Mouse (Mus musculus) small intestine, adult 2 months (tissue): Measurements from ENCODE around the gene Spcs2. TPM values are rescaled to one million over a fixed set of nuclear protein-coding genes. Genes with fewer than 3 reads are reported as not detected.

ENCODE experiments used
- H3K27ac ChIP-seq: fragments of 200-500 bp; 2 replicates; pipeline ENCODE4 v1.5.1; 2012; ENCODE audit warnings: low read depth, low read length, control low read depth, inconsistent platforms; ENCODE audit not compliant: insufficient read depth
- H3K27me3 ChIP-seq: fragments of 200-500 bp; 2 replicates; pipeline ENCODE4 v1.6.1; 2012; ENCODE audit warnings: mild to moderate bottlenecking, moderate library complexity, low read length, inconsistent platforms; ENCODE audit not compliant: control insufficient read depth, insufficient read depth
- H3K36me3 ChIP-seq: fragments of 200-500 bp; 2 replicates; pipeline ENCODE4 v1.6.1; 2012; ENCODE audit warnings: mild to moderate bottlenecking, low read length, control low read depth, inconsistent platforms; ENCODE audit not compliant: control insufficient read depth, insufficient read depth
- H3K4me1 ChIP-seq: fragments of 200-500 bp; 2 replicates; pipeline ENCODE4 v1.6.1; 2012; ENCODE audit warnings: low read length, inconsistent platforms, mixed read lengths; ENCODE audit not compliant: control insufficient read depth, insufficient read depth, insufficient read length
- H3K4me3 ChIP-seq: fragments of 200-500 bp; 2 replicates; pipeline ENCODE4 v1.5.1; 2012; ENCODE audit warnings: low read depth, mild to moderate bottlenecking, control low read depth, inconsistent platforms, low read length, moderate library complexity
- CTCF ChIP-seq: fragments of 200-500 bp; IDR thresholded peaks from 2 replicates; pipeline ENCODE4 v1.5.1; 2012; ENCODE audit warnings: low read depth, mild to moderate bottlenecking, control low read depth, inconsistent platforms, low read length, moderate library complexity, mixed read lengths; ENCODE audit not compliant: insufficient replicate concordance, insufficient read length; ENCODE audit errors: extremely low read depth
- POLR2A ChIP-seq: fragments of 200-500 bp; IDR thresholded peaks from 2 replicates; pipeline ENCODE4 v1.6.1; 2012; ENCODE audit warnings: low read depth, mild to moderate bottlenecking, control low read depth, inconsistent platforms, low read length, moderate library complexity
- WGBS: fragments of 180-500 bp; shearing (Covaris S2); methylation state at CpG from one replicate; pipeline ENCODE4 v1.1.7; 2018; 5-methylcytosine and 5-hydroxymethylcytosine counted together
- polyA plus RNA-seq: library from polyadenylated mRNA; depleted of rRNA; stranded (reverse); fragments of >200 nt; gene quantifications from 2 replicates; pipeline ENCODE4 v1.2.3, GENCODE M21; 2012

The Spcs2 gene
- polyA plus RNA-seq, 1 experiment = 12.0 TPM

DNA sequence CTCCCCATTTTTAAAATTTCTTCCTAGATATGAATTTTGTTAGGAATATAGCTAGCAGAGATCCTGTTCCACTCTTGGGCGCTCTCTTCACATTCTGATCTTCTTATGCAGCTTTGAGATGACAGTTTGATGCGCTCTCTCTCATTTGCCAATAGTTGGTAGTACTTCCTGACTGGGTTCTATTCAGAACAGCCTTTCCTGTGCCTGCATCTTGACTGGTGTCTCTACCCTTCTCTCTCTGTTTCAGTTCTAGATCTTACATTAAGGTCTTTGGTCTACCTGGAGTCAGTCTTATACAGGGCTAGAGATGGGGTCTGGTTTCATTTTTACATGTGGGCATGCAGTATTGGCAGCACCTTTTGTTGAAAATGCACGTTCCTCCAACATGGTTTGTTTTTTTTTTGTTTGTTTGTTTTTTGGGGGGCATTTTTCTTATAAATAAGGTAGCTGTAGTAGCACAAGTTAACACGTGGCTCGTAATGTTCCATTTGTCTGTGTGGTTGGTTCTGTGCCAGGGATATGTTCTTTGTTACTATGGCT is 28.9 kb downstream of the Spcs2 start:
- Histone ChIP-seq H3K4me1 (peaks cover 9% of the 10 kb centered on the region; the same call in 1 of the 2 replicates), H3K27ac (no peak overlapping the region), H3K36me3 (peaks cover 12% of the 10 kb centered on the region), H3K4me3 (no peak overlapping the region), H3K27me3 (no peaks in the 10 kb centered on the region)
- WGBS = 81% methylated on average over 5 of the region's 5 CpGs
- TF ChIP-seq CTCF = no peak
- no peak for TF ChIP-seq POLR2A

DNA sequence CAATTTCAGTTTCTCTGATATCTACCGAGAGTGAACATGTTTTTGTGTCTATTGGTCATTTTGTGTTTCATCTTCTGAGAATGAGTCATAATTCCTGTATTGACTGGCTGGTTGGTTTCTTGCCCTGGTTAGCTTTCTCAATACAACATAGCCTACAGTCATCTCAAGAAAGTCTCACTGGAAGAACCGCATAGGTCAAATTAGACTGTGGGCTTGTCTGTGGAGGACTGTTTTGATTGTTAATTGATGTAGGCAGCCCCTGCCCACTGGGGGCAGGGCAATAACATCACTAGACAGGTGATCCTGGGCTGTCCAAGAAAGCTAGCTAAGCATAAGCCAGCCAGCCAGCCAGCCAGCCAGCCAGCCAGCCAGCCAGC is 29.4 kb downstream of the Spcs2 start:
- Histone ChIP-seq H3K27ac (no peak overlapping the region), H3K36me3 (peaks cover 8% of the 10 kb centered on the region), H3K4me1 (peaks cover 9% of the 10 kb centered on the region; the same call in 1 of the 2 replicates), H3K4me3 (no peak overlapping the region), H3K27me3 (no peaks in the 10 kb centered on the region)
- WGBS = 68% methylated on average over 2 of the region's 2 CpGs
- TF ChIP-seq POLR2A (no peak), CTCF (no peak)

DNA sequence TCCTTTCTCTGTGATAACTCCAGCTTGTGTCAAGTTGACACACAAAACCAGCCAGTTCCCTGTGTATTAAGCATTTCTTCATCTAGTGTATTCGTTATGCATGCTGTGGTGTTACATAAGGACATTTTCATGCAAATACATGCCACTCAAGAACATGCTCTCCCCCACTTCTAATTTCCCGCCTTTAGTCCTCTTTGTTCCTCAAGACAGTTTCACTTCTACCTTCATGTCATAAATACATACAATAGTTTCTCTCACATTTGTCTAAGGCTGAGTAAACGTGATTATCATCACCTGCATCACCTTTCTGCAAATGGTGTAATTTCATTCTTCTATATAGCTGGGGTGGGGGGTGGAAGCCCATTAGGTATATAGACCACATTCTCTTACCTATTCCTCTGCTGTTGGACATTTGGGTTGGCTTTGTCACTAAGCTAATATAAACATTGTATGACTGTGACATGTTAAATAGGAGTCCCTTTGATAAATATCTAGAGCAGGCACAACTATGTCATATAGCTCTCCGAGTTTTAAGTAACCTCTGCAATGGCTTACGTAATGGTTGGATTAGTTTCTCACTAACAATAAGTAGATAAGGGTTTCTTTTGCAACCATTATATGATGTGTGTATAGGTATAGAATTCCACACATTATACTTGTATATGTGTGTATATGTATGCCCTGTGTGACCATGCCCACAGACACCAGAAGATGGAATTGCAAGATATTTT is 30.0 kb downstream of the Spcs2 start:
- Histone ChIP-seq H3K36me3 (peaks cover 5% of the 10 kb centered on the region), H3K4me1 (peaks cover 8% of the 10 kb centered on the region; the same call in 1 of the 2 replicates), H3K27me3 (no peaks in the 10 kb centered on the region), H3K4me3 (no peak overlapping the region), H3K27ac (no peak overlapping the region)
- no peak for TF ChIP-seq POLR2A
- TF ChIP-seq CTCF = no peak
- WGBS = 57% methylated on average over 5 of the region's 5 CpGs

DNA sequence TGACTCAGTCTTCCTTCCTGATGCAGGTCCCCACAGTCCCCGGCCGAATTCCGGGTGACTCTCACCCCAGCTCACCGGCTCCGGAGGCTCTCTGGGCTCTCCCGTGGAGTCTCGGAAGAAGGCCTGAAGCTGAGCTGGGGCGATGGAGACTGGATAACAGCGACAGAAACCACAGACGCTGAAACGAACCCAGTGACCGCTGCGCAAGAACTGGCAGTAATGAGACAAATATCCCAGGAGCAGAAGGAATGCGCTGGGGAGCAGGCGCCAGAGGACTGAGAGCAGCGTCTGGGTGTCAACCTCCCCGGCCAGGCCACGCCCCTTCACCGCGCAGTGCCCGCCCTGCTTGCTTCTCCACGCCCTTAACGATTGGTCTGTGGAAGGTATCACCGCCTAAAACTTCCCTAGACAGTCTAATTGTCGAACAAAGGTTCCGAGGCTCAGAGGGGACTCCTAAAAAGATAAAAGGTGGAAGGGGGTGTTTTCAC is 35.1 kb downstream of the Spcs2 start, which contains the start of gene Neu3:
Neu3 (minus strand) TSS at position 335 of the 488 bp plus-strand sequence.
- peaks cover 13% of the 10 kb centered on the region; the same call in 1 of the 2 replicates for H3K4me1 ChIP-seq
- under 1% methylated on average over 26 of the region's 26 CpGs for WGBS
- no peaks in the 10 kb centered on the region for H3K36me3 ChIP-seq
- H3K27ac ChIP-seq = peak within 1 kb of the TSS; percentile 65
- H3K27me3 ChIP-seq = no peaks in the 10 kb centered on the region
- peak within 1 kb of the TSS; percentile 67 for H3K4me3 ChIP-seq
- peak; percentile 64; the same call in 1 of the 2 replicates for TF ChIP-seq POLR2A
- TF ChIP-seq CTCF = no peak

DNA sequence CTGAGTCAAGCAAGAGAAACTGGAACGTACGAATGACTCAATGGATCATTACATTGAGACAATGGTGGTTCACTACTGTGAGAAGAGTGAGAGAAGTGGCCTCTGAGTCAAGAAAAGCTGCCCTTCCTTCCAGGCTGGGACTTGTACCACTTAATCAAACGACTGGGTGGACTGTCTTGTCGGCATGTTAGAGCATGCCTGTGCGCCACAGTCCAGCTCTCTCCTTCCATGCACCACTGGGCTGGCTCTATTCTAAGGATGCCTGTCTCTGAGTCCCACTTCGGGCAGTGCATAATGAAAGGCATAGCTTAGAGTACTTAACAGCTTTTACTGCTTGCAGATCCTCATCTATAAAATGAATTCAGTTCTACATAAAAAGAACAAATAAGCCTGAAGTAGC is 37.2 kb downstream of the Spcs2 start:
- Histone ChIP-seq H3K27me3 (no peaks in the 10 kb centered on the region), H3K36me3 (peaks cover 3% of the 10 kb centered on the region; the same call in 1 of the 2 replicates), H3K4me3 (no peak overlapping the region), H3K4me1 (peaks cover 18% of the 10 kb centered on the region; the same call in 1 of the 2 replicates), H3K27ac (no peak overlapping the region)
- WGBS = 78% methylated on average over 6 of the region's 6 CpGs
- TF ChIP-seq CTCF = no peak
- TF ChIP-seq POLR2A = no peak

DNA sequence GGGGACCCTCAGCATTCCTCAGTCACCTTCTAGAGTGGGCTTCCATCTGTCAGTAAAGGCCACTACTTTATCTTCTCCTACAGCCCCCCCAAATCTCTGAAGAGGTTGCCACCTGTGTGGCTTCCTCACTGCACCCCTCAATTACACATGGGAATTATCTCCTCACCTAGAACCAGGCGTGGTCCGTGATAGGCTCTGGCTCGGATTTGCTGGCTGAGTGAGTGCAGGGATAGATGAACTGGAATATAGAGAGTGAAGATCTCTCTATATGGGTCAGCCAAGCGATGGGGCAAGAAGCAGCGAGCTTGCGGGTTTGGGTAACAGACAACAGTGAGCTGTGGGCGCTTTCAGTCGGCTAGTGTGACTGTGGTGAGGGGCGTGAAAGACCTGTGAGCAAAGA is 37.8 kb downstream of the Spcs2 start:
- 64% methylated on average over 9 of the region's 9 CpGs for WGBS
- H3K4me3 ChIP-seq = no peak overlapping the region
- peaks cover 3% of the 10 kb centered on the region; the same call in 1 of the 2 replicates for H3K36me3 ChIP-seq
- H3K4me1 ChIP-seq = peaks cover 18% of the 10 kb centered on the region; the same call in 1 of the 2 replicates
- no peak overlapping the region for H3K27ac ChIP-seq
- TF ChIP-seq CTCF = no peak
- TF ChIP-seq POLR2A = no peak
- H3K27me3 ChIP-seq = no peaks in the 10 kb centered on the region

DNA sequence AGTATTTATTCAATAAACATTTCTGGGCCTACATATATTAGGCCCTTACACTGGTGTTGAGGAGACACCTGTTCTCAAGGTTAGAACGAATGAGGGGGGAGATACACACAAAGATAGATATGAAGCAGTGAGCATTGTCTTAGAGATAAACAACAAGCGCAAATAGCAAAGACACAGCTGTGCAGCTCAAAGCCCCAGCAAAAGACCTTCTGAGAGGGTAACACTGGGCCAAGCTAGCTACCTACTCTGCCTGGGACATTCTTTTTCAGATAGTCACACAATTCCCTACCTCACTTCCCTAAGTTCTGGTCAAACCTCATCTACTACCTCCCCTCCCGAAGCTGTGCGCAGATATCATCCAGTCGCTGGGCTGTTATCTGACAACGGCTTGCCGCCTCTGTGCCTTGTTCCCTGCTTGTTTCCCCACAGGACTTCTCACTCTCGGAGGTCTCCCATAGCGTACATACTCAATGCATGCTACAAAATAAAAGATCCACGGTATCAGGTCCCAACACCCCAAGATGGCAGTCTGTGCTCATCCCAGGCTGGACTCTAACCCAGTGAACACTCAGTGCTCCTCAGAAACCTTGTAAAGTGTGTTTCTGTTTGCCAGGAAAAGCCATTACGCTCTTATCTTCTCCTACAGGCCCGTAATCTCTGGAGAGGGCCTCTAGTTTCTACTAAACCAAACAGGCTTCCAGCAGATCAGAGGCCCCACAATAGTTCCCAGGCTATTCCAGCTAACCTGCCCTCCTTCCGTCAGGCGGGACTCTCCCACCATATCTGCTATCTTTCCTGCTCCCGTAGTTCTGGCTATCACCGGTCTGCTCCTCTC is 38.4 kb downstream of the Spcs2 start:
- 43% methylated on average over 16 of the region's 16 CpGs for WGBS
- no peak for TF ChIP-seq POLR2A
- no peak for TF ChIP-seq CTCF
- H3K4me3 ChIP-seq = no peak overlapping the region
- H3K27me3 ChIP-seq = no peaks in the 10 kb centered on the region
- H3K27ac ChIP-seq = no peak overlapping the region
- peaks cover 3% of the 10 kb centered on the region; the same call in 1 of the 2 replicates for H3K36me3 ChIP-seq
- peaks cover 18% of the 10 kb centered on the region; the same call in 1 of the 2 replicates for H3K4me1 ChIP-seq
